Mouse (Mus musculus) heart, adult 2 months (tissue): ENCODE measurements around the gene Cadps2.

ENCODE experiments used
- CTCF ChIP-seq: fragments of 200-600 bp; IDR thresholded peaks from 2 replicates; pipeline ENCODE4 v1.8.1; 2022; ENCODE audit warnings: antibody characterized with exemption, mild to moderate bottlenecking, moderate library complexity
- POLR2A ChIP-seq: fragments of 200-500 bp; IDR thresholded peaks from 2 replicates; pipeline ENCODE4 v1.6.1; 2011; ENCODE audit warnings: mild to moderate bottlenecking, low read depth, low read length, control low read depth; ENCODE audit not compliant: insufficient read depth

DNA sequence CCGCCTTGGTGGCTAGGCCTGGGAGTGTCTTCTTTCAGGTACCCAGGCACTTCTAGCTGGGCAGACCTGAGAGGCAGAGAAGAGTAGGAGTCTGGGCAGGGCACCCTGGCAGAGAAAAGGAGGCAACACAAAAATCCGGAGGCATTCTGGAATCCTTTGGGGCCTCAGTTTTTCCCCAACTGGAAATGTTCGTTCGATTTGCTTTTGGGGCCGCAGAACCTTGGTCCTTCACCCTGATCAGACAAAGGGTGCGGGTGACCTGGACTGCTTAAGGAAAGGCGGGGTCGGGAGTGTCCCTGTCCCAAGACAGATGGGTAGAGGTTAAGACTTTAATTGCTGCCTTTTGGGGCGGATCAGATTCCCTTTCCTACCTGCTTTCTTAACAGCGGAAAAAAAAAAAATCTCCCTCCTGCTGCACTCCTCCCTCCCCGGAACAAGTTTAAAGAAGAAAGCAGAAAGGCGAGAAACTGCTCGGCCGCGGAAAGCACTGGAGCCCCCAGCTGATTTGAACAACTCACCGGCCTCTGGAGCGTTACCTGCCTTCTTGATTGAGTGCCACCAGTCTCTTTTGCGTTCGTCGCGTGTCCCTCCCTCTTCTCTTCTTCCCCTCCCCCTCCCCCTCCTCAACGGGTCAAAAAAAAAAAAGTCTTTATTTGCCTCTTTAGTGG, 588.8 kb downstream of the Cadps2 start:
- TF ChIP-seq CTCF (no peak), POLR2A (no peak)
